Mouse (Mus musculus) brain, embryonic 14.5 days (tissue): ENCODE measurements around the gene Dcaf12.

ENCODE experiments used
- CTCF ChIP-seq: fragments of 200-500 bp; IDR thresholded peaks from 2 replicates; pipeline ENCODE4 v1.5.1; 2012; ENCODE audit warnings: inconsistent platforms, mild to moderate bottlenecking, moderate library complexity, borderline replicate concordance; ENCODE audit not compliant: insufficient read depth, insufficient read length; ENCODE audit errors: extremely low read depth
- POLR2A ChIP-seq: fragments of 200-500 bp; IDR thresholded peaks from 2 replicates; pipeline ENCODE4 v1.6.1; 2012; ENCODE audit warnings: mild to moderate bottlenecking, inconsistent platforms, borderline replicate concordance; ENCODE audit not compliant: poor library complexity, insufficient read depth, insufficient read length, severe bottlenecking; ENCODE audit errors: extremely low read depth

DNA sequence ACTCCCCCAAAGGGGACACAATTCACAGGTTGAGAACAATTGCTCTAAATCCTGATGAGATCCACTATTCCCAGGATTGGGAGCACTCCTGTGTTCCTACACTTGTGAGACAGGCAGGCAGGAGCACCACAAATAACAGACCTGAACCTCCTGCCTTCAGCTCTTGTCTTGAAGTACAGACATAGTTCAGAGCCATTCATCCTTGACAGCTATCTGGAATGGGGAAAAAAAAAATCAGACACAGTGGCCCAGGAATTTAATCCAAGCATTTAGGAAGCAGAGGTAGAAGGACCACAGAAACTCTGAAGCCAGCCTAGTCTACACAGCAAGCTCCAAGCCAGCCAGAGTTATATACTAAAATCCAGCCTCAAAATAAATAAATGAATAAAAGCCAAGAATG, 46.6 kb downstream of the Dcaf12 start:
- TF ChIP-seq CTCF (no peak), POLR2A (no peak)
